Mouse (Mus musculus) E14TG2a.4 (cell line): ENCODE results near the gene Otop3.

Experiments used
- H3K27me3 ChIP-seq: 2 replicates; pipeline ENCODE4 v1.6.1; 2014; ENCODE audit warnings: low read length, control low read depth; ENCODE audit not compliant: insufficient read depth
- H3K36me3 ChIP-seq: 2 replicates; pipeline ENCODE4 v1.6.1; 2014; ENCODE audit warnings: low read length, control low read depth; ENCODE audit not compliant: insufficient read depth
- H3K4me1 ChIP-seq: replicated peaks from 2 replicates; pipeline ENCODE4 v1.6.1; 2014; ENCODE audit warnings: low read depth, low read length, control low read depth
- H3K4me3 ChIP-seq: replicated peaks from 2 replicates; pipeline ENCODE4 v1.5.1; 2014; ENCODE audit warnings: mild to moderate bottlenecking, low read length
- H3K9me3 ChIP-seq: 2 replicates; pipeline ENCODE4 v1.6.1; 2014; ENCODE audit warnings: low read length, control low read depth
- CTCF ChIP-seq: conservative IDR thresholded peaks from 2 replicates; pipeline ENCODE4 v1.5.1; 2014; ENCODE audit warnings: low read length
- NANOG ChIP-seq: IDR thresholded peaks from 2 replicates; pipeline ENCODE4 v1.6.1; 2014; ENCODE audit warnings: borderline replicate concordance, low read length, mixed read lengths
- POU5F1 ChIP-seq: IDR thresholded peaks from 2 replicates; pipeline ENCODE4 v1.6.1; 2014; ENCODE audit warnings: low read length, borderline replicate concordance

The Otop3 gene

DNA sequence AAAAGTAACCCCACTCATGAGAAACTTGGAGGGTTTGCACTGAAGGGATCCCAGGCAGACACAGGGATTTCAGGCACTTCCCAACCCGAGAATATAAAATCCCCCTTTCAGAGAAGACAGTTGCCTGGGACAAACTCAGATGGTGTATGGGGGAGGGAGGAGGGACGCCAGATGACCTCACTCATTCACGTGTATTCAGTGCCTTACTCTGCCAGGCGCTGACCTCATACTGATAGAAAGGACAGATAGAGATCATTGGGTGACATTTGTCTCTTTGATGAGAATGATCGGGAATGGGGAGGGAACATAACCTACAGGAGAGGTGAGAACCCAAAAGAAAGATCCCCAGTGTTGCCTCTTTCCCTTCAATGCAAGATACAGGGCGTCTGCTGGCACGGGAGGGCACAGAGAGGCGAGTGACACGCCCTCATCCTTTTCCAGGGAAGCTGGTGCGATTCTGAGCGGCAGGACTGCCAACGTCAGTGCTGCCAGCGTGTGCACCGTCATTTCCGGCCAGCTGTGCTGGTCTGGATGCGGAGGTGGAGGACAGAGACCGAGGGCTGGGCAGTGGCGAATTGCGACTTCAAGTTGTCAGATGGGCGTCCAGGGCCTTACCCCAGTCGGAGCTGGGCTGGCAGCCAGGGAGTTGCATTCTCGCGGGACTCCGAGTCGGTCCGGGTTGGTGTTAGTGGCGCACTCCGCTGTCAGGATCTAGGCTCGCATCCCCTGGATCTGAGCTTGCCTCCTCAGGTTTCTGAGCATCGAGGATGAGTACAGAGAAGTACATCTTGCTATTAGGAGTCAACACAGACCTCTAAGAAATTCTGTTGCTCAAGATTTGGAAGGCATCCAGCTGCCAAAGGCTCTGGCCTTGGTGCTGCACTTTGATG lies 39.5 kb downstream of the Otop3 start:
- Histone ChIP-seq H3K4me1 (peaks cover 10% of the 10 kb centered on the region), H3K4me3 (peak overlapping the region; percentile 55), H3K9me3 (no peaks in the 10 kb centered on the region), H3K36me3 (no peaks in the 10 kb centered on the region), H3K27me3 (peaks cover 75% of the 10 kb centered on the region)
- no peak for TF ChIP-seq NANOG
- no peak for TF ChIP-seq CTCF
- no peak for TF ChIP-seq POU5F1

DNA sequence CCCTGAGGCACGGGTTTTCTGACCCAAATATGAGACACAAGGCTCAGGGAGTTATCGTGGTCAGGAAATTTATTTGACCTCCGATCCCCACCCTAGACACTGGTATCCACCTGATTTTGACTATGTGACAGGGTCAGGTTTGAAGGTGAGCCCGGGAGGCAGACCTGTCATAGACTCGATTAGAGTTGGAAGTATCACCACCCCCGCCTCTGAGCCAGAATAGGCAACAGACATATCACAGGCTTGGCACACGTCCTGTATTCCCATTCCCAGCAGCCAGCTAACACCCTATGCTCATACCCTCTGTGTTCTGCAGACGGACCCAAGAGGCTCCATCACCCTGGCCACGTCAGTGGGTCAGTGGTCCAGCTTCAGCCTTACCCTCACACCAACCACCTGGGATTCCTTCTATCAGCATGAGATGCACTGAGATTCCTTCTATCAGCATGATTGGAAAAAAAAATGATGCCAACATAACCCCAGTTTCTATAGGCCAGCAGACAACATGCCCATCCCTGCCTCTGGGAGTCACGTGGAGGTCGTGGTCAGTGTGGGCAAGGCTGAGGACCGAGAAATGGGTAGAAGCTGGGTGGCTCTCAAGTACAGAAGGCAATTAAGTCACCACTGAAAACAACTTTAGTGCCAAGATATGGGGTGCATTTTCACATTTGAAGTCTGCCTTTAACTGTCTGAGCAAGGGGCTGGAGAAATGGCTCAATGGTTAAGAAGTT lies 40.3 kb downstream of the Otop3 start:
- H3K4me3 ChIP-seq: no peak overlapping the region
- TF ChIP-seq POU5F1 (no peak), NANOG (no peak), CTCF (no peak)
- no peaks in the 10 kb centered on the region for H3K9me3 ChIP-seq

DNA sequence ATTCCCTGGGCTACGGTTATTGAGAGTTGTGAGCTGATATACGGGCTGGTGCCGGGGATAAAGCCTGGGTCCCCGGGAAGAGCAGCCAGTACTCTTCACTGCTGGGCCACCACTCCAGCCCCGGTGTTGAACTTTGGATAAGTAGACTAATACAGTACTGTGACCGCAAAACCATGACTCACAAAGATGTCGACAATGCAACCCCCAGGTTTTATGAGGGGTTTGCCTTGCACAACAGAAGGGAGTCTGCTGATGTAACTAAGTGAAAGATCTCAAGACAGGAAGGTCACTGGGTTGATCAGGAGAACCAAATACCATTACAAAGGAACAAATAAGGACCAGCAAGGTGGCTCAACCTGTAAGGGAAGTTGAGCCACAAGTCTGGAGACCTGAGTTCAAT lies 42.2 kb downstream of the Otop3 start:
- Histone ChIP-seq H3K27me3 (peaks cover 50% of the 10 kb centered on the region), H3K36me3 (no peaks in the 10 kb centered on the region), H3K4me3 (no peak overlapping the region), H3K4me1 (peaks cover 17% of the 10 kb centered on the region), H3K9me3 (no peaks in the 10 kb centered on the region)
- no peak for TF ChIP-seq POU5F1
- no peak for TF ChIP-seq NANOG
- TF ChIP-seq CTCF: no peak

More for the DNA sequence above, 40.3 kb downstream of the Otop3 start:
- Histone ChIP-seq H3K4me1 (peaks cover 10% of the 10 kb centered on the region), H3K36me3 (no peaks in the 10 kb centered on the region), H3K27me3 (peaks cover 67% of the 10 kb centered on the region)

DNA sequence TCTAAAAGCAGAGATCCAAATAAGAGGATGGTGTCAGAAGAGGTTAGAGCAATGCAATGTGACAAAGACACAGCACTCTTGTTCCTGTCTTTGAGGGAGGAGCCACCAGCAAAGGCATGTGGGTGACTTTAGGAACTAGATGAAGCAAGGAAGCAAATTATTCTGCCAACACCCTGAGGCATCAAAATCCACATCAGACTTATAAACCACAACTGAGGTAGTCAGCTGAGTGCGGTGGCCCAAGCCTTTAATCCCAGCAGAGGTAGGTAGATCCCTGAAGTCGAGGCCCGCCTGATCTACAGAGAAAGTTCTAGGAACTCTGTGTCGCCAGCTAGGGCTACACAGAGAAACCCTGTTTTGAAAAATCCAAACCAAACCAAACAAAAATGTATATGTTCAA lies 42.7 kb downstream of the Otop3 start:
- Histone ChIP-seq H3K27me3 (peaks cover 47% of the 10 kb centered on the region), H3K9me3 (no peaks in the 10 kb centered on the region), H3K4me3 (no peak overlapping the region), H3K36me3 (no peaks in the 10 kb centered on the region), H3K4me1 (peaks cover 17% of the 10 kb centered on the region)
- TF ChIP-seq POU5F1 (no peak), CTCF (no peak), NANOG (no peak)

DNA sequence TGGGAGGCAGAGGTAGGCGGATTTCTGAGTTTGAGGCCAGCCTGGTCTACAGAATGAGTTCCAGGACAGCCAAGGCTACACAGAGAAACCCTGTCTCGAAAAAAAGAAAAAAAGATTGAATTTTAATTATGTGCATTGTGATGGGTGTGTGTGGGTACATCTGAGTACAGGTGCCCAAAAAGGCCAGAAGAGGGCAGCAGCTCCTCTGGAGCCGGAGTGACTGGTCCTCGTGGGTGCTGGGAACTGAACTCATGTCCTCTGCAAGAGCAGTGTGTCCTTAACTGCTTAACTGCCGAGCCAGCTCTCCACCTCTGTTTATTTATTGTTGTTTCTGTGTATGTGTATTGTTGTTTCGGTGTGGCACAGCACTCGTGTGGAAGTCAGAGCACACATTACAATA lies 43.3 kb downstream of the Otop3 start:
- H3K36me3 ChIP-seq: no peaks in the 10 kb centered on the region
- H3K4me1 ChIP-seq: peaks cover 23% of the 10 kb centered on the region
- no peak overlapping the region for H3K4me3 ChIP-seq
- TF ChIP-seq CTCF (peak; percentile 42), POU5F1 (no peak)
- H3K9me3 ChIP-seq: no peaks in the 10 kb centered on the region
- peaks cover 49% of the 10 kb centered on the region for H3K27me3 ChIP-seq

DNA sequence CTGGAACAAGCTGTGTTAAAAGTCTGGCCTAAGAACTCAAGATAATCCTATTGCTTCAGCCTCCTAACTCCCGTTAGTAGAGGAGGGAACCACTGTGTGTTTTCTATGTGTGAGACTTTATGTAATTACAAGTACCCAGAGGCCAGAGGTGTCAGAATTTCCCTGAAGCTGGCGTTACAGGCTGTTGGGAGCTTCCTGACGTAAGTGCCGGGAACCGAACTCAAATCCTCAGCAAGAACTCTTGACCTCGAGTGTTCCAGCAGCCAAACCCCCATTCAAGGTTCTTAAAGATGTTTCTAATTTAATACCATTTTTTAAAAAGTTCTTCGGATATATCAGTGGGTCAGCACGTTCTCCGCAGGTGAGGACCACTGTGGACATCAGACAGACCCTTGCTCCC lies 46.7 kb downstream of the Otop3 start:
- Histone ChIP-seq H3K27me3 (peaks cover 34% of the 10 kb centered on the region), H3K9me3 (no peaks in the 10 kb centered on the region), H3K36me3 (no peaks in the 10 kb centered on the region), H3K4me1 (peaks cover 47% of the 10 kb centered on the region), H3K4me3 (peak overlapping the region; percentile 93)
- TF ChIP-seq NANOG (no peak), CTCF (no peak), POU5F1 (no peak)

DNA sequence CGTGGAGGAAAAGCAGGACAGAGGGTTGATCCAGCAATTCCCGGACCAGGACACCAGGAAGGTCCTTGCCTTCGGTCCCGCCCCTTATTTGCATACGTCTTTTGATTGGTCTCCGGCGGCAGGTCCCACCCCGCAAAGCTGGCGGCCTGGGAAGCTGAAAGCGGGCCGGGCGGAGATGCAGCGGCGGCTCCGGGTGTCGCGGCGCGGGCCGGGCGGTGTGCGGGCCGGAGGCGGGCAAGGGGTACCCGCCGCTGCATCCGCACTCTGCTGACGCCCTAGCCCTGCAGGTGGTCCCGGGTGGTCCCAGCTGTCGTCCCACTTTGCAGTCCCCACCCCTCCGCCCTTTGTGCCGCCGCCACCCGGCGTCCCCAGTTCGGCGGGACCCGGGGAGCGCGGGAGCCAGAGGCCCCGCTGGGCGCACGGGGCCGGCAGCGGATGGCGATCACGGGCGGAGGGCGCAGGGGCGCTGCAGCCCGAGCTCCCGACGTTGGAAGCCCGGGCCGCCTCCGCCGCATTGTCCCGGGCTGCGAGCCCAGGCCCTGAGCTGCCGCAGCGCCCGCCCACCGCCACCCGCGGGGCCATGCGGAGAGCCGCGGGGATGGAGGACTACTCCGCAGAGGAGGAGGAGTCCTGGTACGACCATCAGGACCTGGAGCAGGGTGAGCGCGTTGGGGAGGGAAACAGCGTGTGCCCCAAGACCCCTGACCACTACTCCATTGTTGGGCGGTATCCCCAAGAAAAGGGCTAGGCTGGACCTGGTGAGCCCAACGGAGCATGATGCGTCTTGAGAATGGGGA lies 47.4 kb downstream of the Otop3 start, which contains the start of gene Cdr2l:
Cdr2l (plus strand) TSS at position 174 of the 797 bp plus-strand sequence.
- peak within 1 kb of the TSS; percentile 93 for H3K4me3 ChIP-seq
- peaks cover 48% of the 10 kb centered on the region for H3K4me1 ChIP-seq
- H3K27me3 ChIP-seq: peaks cover 29% of the 10 kb centered on the region
- H3K36me3 ChIP-seq: no peaks in the 10 kb centered on the region
- TF ChIP-seq POU5F1 (no peak), CTCF (no peak), NANOG (no peak)
- H3K9me3 ChIP-seq: no peaks in the 10 kb centered on the region

DNA sequence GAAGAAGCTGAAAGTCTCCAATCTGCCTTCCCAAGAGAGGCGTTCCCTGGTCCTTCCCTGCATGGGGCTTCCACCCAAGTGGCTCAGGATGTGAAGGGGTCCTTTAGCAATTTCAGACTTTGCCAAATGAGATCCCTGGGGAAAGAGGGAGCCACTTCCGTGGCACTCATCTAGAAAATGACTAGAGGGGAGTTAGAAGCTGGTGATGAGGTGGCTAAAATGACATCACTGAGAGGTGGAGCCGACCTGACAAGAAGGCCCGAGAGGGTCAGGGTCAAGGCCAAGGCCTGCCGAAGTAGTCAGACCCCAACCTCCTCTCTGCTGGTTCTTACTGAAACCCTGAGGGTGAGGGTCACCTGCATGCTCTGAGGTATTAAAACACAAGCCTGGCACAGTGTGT lies 48.4 kb downstream of the Otop3 start:
- Histone ChIP-seq H3K9me3 (no peaks in the 10 kb centered on the region), H3K4me3 (peak overlapping the region; percentile 93), H3K4me1 (peaks cover 48% of the 10 kb centered on the region), H3K36me3 (no peaks in the 10 kb centered on the region), H3K27me3 (peaks cover 27% of the 10 kb centered on the region)
- TF ChIP-seq POU5F1 (no peak), CTCF (no peak), NANOG (no peak)
